Mouse (Mus musculus): ENCODE measurements at regions not wholly inside any gene's neighbourhood (a gene's known extent, or its start where the extent isn't known, plus 50 kb on each side); places are given as distances from the start of the nearest gene placed in this dataset.
A peak's percentile ranks its signal among the peaks of the same experiment; 100 is the strongest.

- no peak for DNase-seq (ENCODE audit: low read depth)
Measured at GRCm38 (mm10) chr14:62084047-62084446, 208.3 kb upstream of the Rnaseh2b start.

GRCm38 (mm10) chr14:62088174-62088573 lies 204.2 kb upstream of the Rnaseh2b start:
- DNase-seq (ENCODE audit: low read depth), result no peak

- DNase-seq (ENCODE audit: low read depth), result no peak
Measured at GRCm38 (mm10) chr14:62117532-62117931, 174.9 kb upstream of the Rnaseh2b start.

GRCm38 (mm10) chr14:62118542-62118953 lies 173.8 kb upstream of the Rnaseh2b start:
- peak; percentile 2 for DNase-seq (ENCODE audit: low read depth)

GRCm38 (mm10) chr14:62128918-62129317 lies 163.5 kb upstream of the Rnaseh2b start:
- no peak for DNase-seq (ENCODE audit: low read depth)

- DNase-seq (ENCODE audit: low read depth), result no peak
Measured at GRCm38 (mm10) chr14:62132353-62132816, 160.0 kb upstream of the Rnaseh2b start.

GRCm38 (mm10) chr14:62137981-62138380 lies 154.4 kb upstream of the Rnaseh2b start:
- DNase-seq (ENCODE audit: low read depth), result no peak

GRCm38 (mm10) chr14:62144385-62145030 lies 147.9 kb upstream of the Rnaseh2b start:
- DNase-seq (ENCODE audit: low read depth), result no peak

GRCm38 (mm10) chr14:62157038-62157716 lies 135.2 kb upstream of the Rnaseh2b start:
- DNase-seq (ENCODE audit: low read depth), result no peak

- no peak for DNase-seq (ENCODE audit: low read depth)
Measured at GRCm38 (mm10) chr14:62159690-62160089, 132.7 kb upstream of the Rnaseh2b start.

- DNase-seq (ENCODE audit: low read depth), result no peak
Measured at GRCm38 (mm10) chr14:62163120-62163796, 129.1 kb upstream of the Rnaseh2b start.

- DNase-seq (ENCODE audit: low read depth), result no peak
Measured at GRCm38 (mm10) chr14:62164918-62165317, 127.5 kb upstream of the Rnaseh2b start.

GRCm38 (mm10) chr14:62166006-62166405 lies 126.4 kb upstream of the Rnaseh2b start:
- no peak for DNase-seq (ENCODE audit: low read depth)

- no peak for DNase-seq (ENCODE audit: low read depth)
Measured at GRCm38 (mm10) chr14:62166596-62166995, 125.8 kb upstream of the Rnaseh2b start.

- no peak for DNase-seq (ENCODE audit: low read depth)
Measured at GRCm38 (mm10) chr14:62167090-62167489, 125.3 kb upstream of the Rnaseh2b start.

- no peak for DNase-seq (ENCODE audit: low read depth)
Measured at GRCm38 (mm10) chr14:62168711-62169110, 123.7 kb upstream of the Rnaseh2b start.

- DNase-seq (ENCODE audit: low read depth), result no peak
Measured at GRCm38 (mm10) chr14:62170385-62170784, 122.0 kb upstream of the Rnaseh2b start.

- no peak for DNase-seq (ENCODE audit: low read depth)
Measured at GRCm38 (mm10) chr14:62171256-62172047, 120.9 kb upstream of the Rnaseh2b start.

- no peak for DNase-seq (ENCODE audit: low read depth)
Measured at GRCm38 (mm10) chr14:62173835-62174530, 118.4 kb upstream of the Rnaseh2b start.

- DNase-seq (ENCODE audit: low read depth), result no peak
Measured at GRCm38 (mm10) chr14:62175384-62176048, 116.9 kb upstream of the Rnaseh2b start.

- no peak for DNase-seq (ENCODE audit: low read depth)
Measured at GRCm38 (mm10) chr14:62177509-62177908, 114.9 kb upstream of the Rnaseh2b start.

Measured in naive thymus-derived CD4-positive, alpha-beta T cell, adult 2 months (primary cell).